Mouse (Mus musculus): ENCODE data around the gene Tspoap1.

- TF ChIP-seq ZC3H11A (IDR thresholded peaks at IDR 0.05; ENCODE audit: low read depth, low read length) (no peak), RAD21 (IDR thresholded peaks at IDR 0.05; ENCODE audit: low read depth, low read length) (peak; percentile 33), CTCF (conservative IDR thresholded peaks at IDR 0.05 in 1 of 2, IDR thresholded peaks at IDR 0.05 in 1 of 2; ENCODE audit: low read depth in 2 of 2, low read length in 2 of 2) (peak in 1 of 2 experiments; percentile 52; a peak in 2 of 4 replicates), TCF12 (IDR thresholded peaks at IDR 0.05; ENCODE audit: low read depth, low read length) (no peak), RCOR1 (conservative IDR thresholded peaks at IDR 0.05; ENCODE audit: low read depth, low read length) (no peak), USF1 (IDR thresholded peaks at IDR 0.05; ENCODE audit: low read depth, low read length) (no peak), UBTF (IDR thresholded peaks at IDR 0.05; ENCODE audit: low read depth, low read length) (no peak), KAT2A (IDR thresholded peaks at IDR 0.05; ENCODE audit: insufficient replicate concordance, low read length) (no peak), BHLHE40 (IDR thresholded peaks at IDR 0.05; ENCODE audit: low read depth, low read length) (no peak), CHD1 (IDR thresholded peaks at IDR 0.05; ENCODE audit: low read depth, low read length) (no peak), MXI1 (IDR thresholded peaks at IDR 0.05; ENCODE audit: low read depth, low read length) (no peak), POLR2A (IDR thresholded peaks at IDR 0.05; ENCODE audit: low read depth, low read length) (no peak), HCFC1 (IDR thresholded peaks at IDR 0.05; ENCODE audit: low read depth, low read length) (no peak), TBP (conservative IDR thresholded peaks at IDR 0.05; ENCODE audit: low read depth, low read length) (0 out of 2 replicates have a peak, but pooled peaks have one; percentile 3)
These were observed 40.0 kb upstream of the Tspoap1 start for GRCm38 (mm10) chr11:87720324-87720723.

Data from CH12.LX (cell line).